Comparison of ENCODE assay signal across 8 mouse cellular contexts in the genomic region with DNA sequence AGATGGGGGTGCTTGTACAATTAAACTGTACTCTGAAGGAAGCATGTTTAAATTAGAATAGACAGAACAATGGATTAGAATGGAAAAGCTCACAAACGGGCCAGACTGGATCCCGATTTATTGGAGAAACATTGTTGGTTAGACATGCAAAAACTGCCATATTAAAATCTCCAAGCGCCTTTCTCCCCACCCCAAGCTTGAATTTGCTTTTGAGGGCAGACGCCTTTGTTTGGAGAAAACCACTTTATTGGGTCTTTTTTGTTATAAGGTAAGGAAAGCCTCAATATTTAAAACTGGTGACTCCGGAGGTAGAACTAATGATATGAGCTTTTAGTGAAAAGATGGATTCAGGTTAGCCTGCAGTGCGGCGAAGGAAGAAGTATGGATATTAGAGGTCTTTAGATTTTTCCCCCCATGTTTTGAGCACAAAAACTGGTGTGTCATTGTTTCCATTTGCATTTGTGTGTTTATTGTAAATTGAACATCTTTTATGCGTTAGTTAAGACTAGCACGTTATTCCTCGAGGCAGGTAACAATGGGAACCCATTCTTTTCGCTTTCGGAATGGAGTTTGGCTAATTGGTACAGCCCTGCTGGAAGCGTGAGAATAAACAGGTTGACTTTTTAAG. TPM values are rescaled to one million over a fixed set of nuclear protein-coding genes. Genes with fewer than 3 reads are reported as not detected.
A peak's percentile ranks its signal among the peaks of the same experiment; 100 is the strongest.
DNase-seq lines count a peak whose midpoint lies in the region; ATAC-seq and TF ChIP-seq lines count a peak whose summit lies in the region.

No protein-coding gene starts in this region.

- peak overlapping the region; percentile 52 for H3K4me2 ChIP-seq in embryonic facial prominence, embryonic 13.5 days
- H3K4me2 ChIP-seq in limb, embryonic 13.5 days (replicated peaks): peak overlapping the region; percentile 62
- H3K4me2 ChIP-seq in stomach, embryonic 16.5 days (ENCODE audit: low read depth, low read length): peak overlapping the region; percentile 57

- no peak for TF ChIP-seq POLR2A in kidney, adult 2 months (IDR thresholded peaks at IDR 0.05; ENCODE audit: low read depth, low read length)

- peak overlapping the region; percentile 47; the same call in 1 of the 2 replicates for H3K9ac ChIP-seq in ES-E14 (ENCODE audit: insufficient read depth, low read depth, low read length, poor library complexity, severe bottlenecking)
- H3K9ac ChIP-seq in embryonic facial prominence, embryonic 13.5 days: peak overlapping the region; percentile 70
- H3K9ac ChIP-seq in limb, embryonic 13.5 days: peak overlapping the region; percentile 65
- peak overlapping the region; percentile 63 for H3K9ac ChIP-seq in stomach, embryonic 16.5 days (ENCODE audit: low read length)

- no peaks in the 10 kb centered on the region for H3K27me3 ChIP-seq in kidney, adult 2 months (replicated peaks; ENCODE audit: control insufficient read depth, insufficient read depth, low read length)
- H3K27me3 ChIP-seq in embryonic facial prominence, embryonic 13.5 days: peaks cover 6% of the 10 kb centered on the region
- H3K27me3 ChIP-seq in limb, embryonic 13.5 days: peaks cover 21% of the 10 kb centered on the region; the same call in 1 of the 2 replicates
- H3K27me3 ChIP-seq in stomach, embryonic 16.5 days (ENCODE audit: control insufficient read depth, insufficient read depth, low read length): no peaks in the 10 kb centered on the region; the same call in 1 of the 2 replicates

- peak overlapping the region; percentile 92 for H3K27ac ChIP-seq in kidney, adult 2 months (ENCODE audit: insufficient read depth, low read depth, low read length)
- peak overlapping the region; percentile 79; the same call in 1 of the 2 replicates for H3K27ac ChIP-seq in ES-E14 (ENCODE audit: insufficient read depth, low read depth, low read length, poor library complexity, severe bottlenecking)
- peak overlapping the region; percentile 92 for H3K27ac ChIP-seq in embryonic facial prominence, embryonic 13.5 days
- peak overlapping the region; percentile 94 for H3K27ac ChIP-seq in limb, embryonic 13.5 days
- peak overlapping the region; percentile 91 for H3K27ac ChIP-seq in stomach, embryonic 16.5 days (ENCODE audit: low read length)

- no peak for DNase-seq in kidney, adult 2 months
- DNase-seq in kidney, postnatal 4 days: no peak
- DNase-seq in ES-E14 (ENCODE audit: low read depth, low spot score): no peak
- DNase-seq in layer of hippocampus, adult 8-10 months (ENCODE audit: low spot score in 2 of 2): no peak
- DNase-seq in left cerebral cortex, adult 18-20 months (ENCODE audit: low spot score in 2 of 2): no peak

- H3K4me3 ChIP-seq in kidney, adult 2 months (ENCODE audit: insufficient read depth, low read depth, low read length): peak overlapping the region; percentile 50
- H3K4me3 ChIP-seq in ES-E14 (ENCODE audit: insufficient read depth in 1 of 2, low read depth in 1 of 2, low read length in 2 of 2, poor library complexity in 1 of 2, severe bottlenecking in 1 of 2): peak overlapping the region; percentile 63 to 68
- H3K4me3 ChIP-seq in embryonic facial prominence, embryonic 13.5 days: peak overlapping the region; percentile 53
- peak overlapping the region; percentile 44 for H3K4me3 ChIP-seq in limb, embryonic 13.5 days
- peak overlapping the region; percentile 50 for H3K4me3 ChIP-seq in stomach, embryonic 16.5 days (replicated peaks; ENCODE audit: low read length)

- WGBS in kidney, adult 2 months: 1% methylated on average over 13 of the region's 13 CpGs
- WGBS in embryonic facial prominence, embryonic 13.5 days: 23% methylated on average over 13 of the region's 13 CpGs
- 20% methylated on average over 13 of the region's 13 CpGs for WGBS in limb, embryonic 13.5 days
- 24% methylated on average over 13 of the region's 13 CpGs for whole genome bisulfite sequencing in stomach, embryonic 16.5 days

- H3K36me3 ChIP-seq in kidney, adult 2 months (ENCODE audit: control insufficient read depth, insufficient read depth, low read length): no peaks in the 10 kb centered on the region
- no peaks in the 10 kb centered on the region for H3K36me3 ChIP-seq in ES-E14 (ENCODE audit: control insufficient read depth, insufficient read depth, low read length, poor library complexity, severe bottlenecking)
- H3K36me3 ChIP-seq in embryonic facial prominence, embryonic 13.5 days: no peaks in the 10 kb centered on the region
- no peaks in the 10 kb centered on the region for H3K36me3 ChIP-seq in limb, embryonic 13.5 days
- H3K36me3 ChIP-seq in stomach, embryonic 16.5 days (ENCODE audit: control insufficient read depth, insufficient read depth, low read length): no peaks in the 10 kb centered on the region

- TF ChIP-seq CTCF in kidney, adult 2 months (conservative IDR thresholded peaks at IDR 0.05; ENCODE audit: insufficient read depth, insufficient read length, low read depth, low read length): no peak

- ATAC-seq in embryonic facial prominence, embryonic 13.5 days (ENCODE audit: insufficient number of reproducible peaks, insufficient read depth, low FRiP score, low TSS enrichment, low read depth): no peak
- ATAC-seq in limb, embryonic 13.5 days (ENCODE audit: low FRiP score, low read depth): no peak
- ATAC-seq in stomach, embryonic 16.5 days (ENCODE audit: insufficient read depth, low FRiP score): no peak

- H3K4me1 ChIP-seq in kidney, adult 2 months (ENCODE audit: control insufficient read depth, insufficient read depth, low read length): no peaks in the 10 kb centered on the region; the same call in 1 of the 2 replicates
- no peaks in the 10 kb centered on the region; a peak in 1 of 4 replicates for H3K4me1 ChIP-seq in ES-E14 (ENCODE audit: control insufficient read depth in 2 of 2, insufficient read depth in 2 of 2, low read length in 2 of 2, poor library complexity in 1 of 2)
- no peaks in the 10 kb centered on the region for H3K4me1 ChIP-seq in embryonic facial prominence, embryonic 13.5 days
- no peaks in the 10 kb centered on the region for H3K4me1 ChIP-seq in limb, embryonic 13.5 days
- H3K4me1 ChIP-seq in stomach, embryonic 16.5 days (ENCODE audit: control insufficient read depth, insufficient read depth, low read length): no peaks in the 10 kb centered on the region

- in situ Hi-C loops in ES-E14 (cut with MboI; ENCODE audit: low sequenced_read_pairs in 2 of 2, unreplicated experiment in 2 of 2): no loop called here

- no peaks in the 10 kb centered on the region for H3K9me3 ChIP-seq in ES-E14 (ENCODE audit: control insufficient read depth, insufficient read depth, low read depth, low read length)
- H3K9me3 ChIP-seq in embryonic facial prominence, embryonic 13.5 days: no peaks in the 10 kb centered on the region
- no peaks in the 10 kb centered on the region for H3K9me3 ChIP-seq in limb, embryonic 13.5 days
- H3K9me3 ChIP-seq in stomach, embryonic 16.5 days (replicated peaks; ENCODE audit: control insufficient read depth, low read length): no peaks in the 10 kb centered on the region

TF ChIP-seq in ES-E14, 5 proteins besides CTCF, POLR2A, EP300 and RAD21:
- no peak for TF ChIP-seq ZNF384 (IDR thresholded peaks at IDR 0.05; ENCODE audit: low read depth, low read length)
- peak; percentile 49; the same call in 1 of the 2 replicates for TF ChIP-seq HCFC1 (IDR thresholded peaks at IDR 0.05; ENCODE audit: borderline replicate concordance, insufficient read depth, low read length)

RNA-seq across cellular contexts. Expression of a gene that starts 1.8 kb away (rescaled TPM):
- 49.6 and 52.0 TPM in 2 replicates for polyA plus RNA-seq in kidney, adult 2 months (2012; rRNA removed)
- 304 and 351 TPM in 2 replicates for total RNA-seq in ES-E14 (2012; rRNA removed)
- 62.4 and 63.1 TPM in 2 replicates for polyA plus RNA-seq in embryonic facial prominence, embryonic 13.5 days (2015; fragmentation: Nextera tagmentation; extraction: Ambion mirVana)
- 53.5 and 53.9 TPM in 2 replicates for polyA plus RNA-seq in limb, embryonic 13.5 days (2015; fragmentation: Nextera tagmentation; extraction: Ambion mirVana)
- 37.2 and 41.0 TPM in 2 replicates for polyA plus RNA-seq in stomach, embryonic 16.5 days (2015; fragmentation: Nextera tagmentation; extraction: Ambion mirVana)
- total RNA-seq in layer of hippocampus, adult 8-10 months (2022): 100 to 1,000 TPM; 244 to 296 (median 265) TPM
- 100 to 1,000 TPM; 255 to 264 TPM for total RNA-seq in left cerebral cortex, adult 18-20 months (2021)
